Mouse (Mus musculus) heart, embryonic 11.5 days (tissue): ENCODE measurements around the gene Hecw2. TPM values are rescaled to one million over a fixed set of nuclear protein-coding genes. Genes with fewer than 3 reads are reported as not detected.

Source experiments
- ATAC-seq: fragments of 200-750 bp; cut with Nextera tagmentation; replicated peaks from 2 replicates; pipeline ENCODE4 v1.8.0; 2017; ENCODE audit warnings: moderate library complexity; ENCODE audit not compliant: insufficient number of reproducible peaks, low FRiP score, low TSS enrichment
- H3K27ac ChIP-seq: fragments of 300-500 bp; sonication (generic); 2 replicates; pipeline ENCODE4 v1.5.1; 2014; ENCODE audit warnings: mild to moderate bottlenecking, low read depth, low read length
- H3K27me3 ChIP-seq: fragments of 300-500 bp; sonication (generic); 2 replicates; pipeline ENCODE4 v1.6.1; 2014; ENCODE audit warnings: mild to moderate bottlenecking, low read length, mixed read lengths; ENCODE audit not compliant: control insufficient read depth, insufficient read depth
- H3K36me3 ChIP-seq: fragments of 300-500 bp; sonication (generic); 2 replicates; pipeline ENCODE4 v1.6.1; 2014; ENCODE audit warnings: mild to moderate bottlenecking, low read length, moderate library complexity, mixed read lengths; ENCODE audit not compliant: control insufficient read depth, insufficient read depth
- H3K4me1 ChIP-seq: fragments of 300-500 bp; sonication (generic); 2 replicates; pipeline ENCODE4 v1.6.1; 2014; ENCODE audit warnings: low read length; ENCODE audit not compliant: control insufficient read depth, insufficient read depth
- H3K4me2 ChIP-seq: fragments of 300-500 bp; sonication (generic); 2 replicates; pipeline ENCODE4 v1.6.1; 2014; ENCODE audit warnings: mild to moderate bottlenecking, moderate library complexity
- H3K4me3 ChIP-seq: fragments of 300-500 bp; sonication (generic); 2 replicates; pipeline ENCODE4 v1.5.1; 2014; ENCODE audit warnings: low read depth, low read length
- H3K9ac ChIP-seq: fragments of 300-500 bp; sonication (generic); 2 replicates; pipeline ENCODE4 v1.6.1; 2014; ENCODE audit warnings: mild to moderate bottlenecking, low read depth, low read length, moderate library complexity
- H3K9me3 ChIP-seq: fragments of 300-500 bp; sonication (generic); replicated peaks from 2 replicates; pipeline ENCODE4 v1.6.1; 2016; ENCODE audit warnings: low read length; ENCODE audit not compliant: control insufficient read depth
- WGBS: fragments of 180-500 bp; shearing (Covaris S2); extraction: QIAGEN DNeasy Blood & Tissue Kit; methylation state at CpG from one replicate; pipeline ENCODE4 v1.1.7; 2014; ENCODE audit not compliant: insufficient replicate concordance; 5-methylcytosine and 5-hydroxymethylcytosine counted together
- polyA plus RNA-seq: library from polyadenylated mRNA; unstranded; fragments of >200 nt; fragmentation: Nextera tagmentation; extraction: Ambion mirVana; gene quantifications from 2 replicates; pipeline ENCODE4 v1.2.1, GENCODE M21; 2014

Hecw2 gene
- polyA plus RNA-seq, 1 experiment from 2014 or later: 6.5 TPM

GRCm38 (mm10) chr1:53945815-53946214 lies 249.2 kb downstream of the Hecw2 start:
- Histone ChIP-seq H3K27ac (no peak overlapping the region), H3K4me2 (no peak overlapping the region), H3K4me1 (no peaks in the 10 kb centered on the region), H3K27me3 (no peaks in the 10 kb centered on the region), H3K9me3 (no peaks in the 10 kb centered on the region), H3K4me3 (no peak overlapping the region), H3K36me3 (no peaks in the 10 kb centered on the region), H3K9ac (no peak overlapping the region)
- 59% methylated on average over 2 of the region's 2 CpGs for WGBS
- no peak for ATAC-seq

GRCm38 (mm10) chr1:53942468-53942867 lies 252.5 kb downstream of the Hecw2 start:
- H3K27me3 ChIP-seq: no peaks in the 10 kb centered on the region
- no peak for ATAC-seq
- 0 out of 2 replicates have a peak, but pooled peaks cover 9% of the 10 kb centered on the region for H3K4me1 ChIP-seq
- no peak overlapping the region for H3K4me2 ChIP-seq
- H3K4me3 ChIP-seq: no peak overlapping the region
- H3K9ac ChIP-seq: no peak overlapping the region
- no peak overlapping the region for H3K27ac ChIP-seq
- H3K9me3 ChIP-seq: no peaks in the 10 kb centered on the region
- H3K36me3 ChIP-seq: no peaks in the 10 kb centered on the region
- 78% methylated on average over 8 of the region's 8 CpGs for WGBS

- H3K4me2 ChIP-seq: no peak overlapping the region
- H3K9me3 ChIP-seq: no peaks in the 10 kb centered on the region
- H3K27me3 ChIP-seq: no peaks in the 10 kb centered on the region
- WGBS: 72% methylated on average over 3 of the region's 3 CpGs
- H3K9ac ChIP-seq: no peak overlapping the region
- H3K36me3 ChIP-seq: no peaks in the 10 kb centered on the region
- H3K4me1 ChIP-seq: 0 out of 2 replicates have a peak, but pooled peaks cover 9% of the 10 kb centered on the region
- H3K4me3 ChIP-seq: no peak overlapping the region
- ATAC-seq: no peak
- no peak overlapping the region for H3K27ac ChIP-seq
Observed at GRCm38 (mm10) chr1:53941528-53941927, 253.4 kb downstream of the Hecw2 start.

GRCm38 (mm10) chr1:53940268-53941017 lies 254.5 kb downstream of the Hecw2 start:
- peak overlapping the region; percentile 32 for H3K4me2 ChIP-seq
- ATAC-seq: no peak; the same call in 1 of the 2 replicates
- 41% methylated on average over 13 of the region's 13 CpGs for WGBS
- no peak overlapping the region for H3K4me3 ChIP-seq
- H3K9ac ChIP-seq: no peak overlapping the region
- H3K27ac ChIP-seq: no peak overlapping the region
- H3K27me3 ChIP-seq: no peaks in the 10 kb centered on the region
- no peaks in the 10 kb centered on the region for H3K36me3 ChIP-seq
- no peaks in the 10 kb centered on the region for H3K9me3 ChIP-seq
- H3K4me1 ChIP-seq: 0 out of 2 replicates have a peak, but pooled peaks cover 9% of the 10 kb centered on the region

GRCm38 (mm10) chr1:53939291-53939690 lies 255.7 kb downstream of the Hecw2 start:
- no peak overlapping the region for H3K9ac ChIP-seq

GRCm38 (mm10) chr1:53933308-53933707 lies 261.7 kb downstream of the Hecw2 start:
- Histone ChIP-seq H3K27me3 (no peaks in the 10 kb centered on the region), H3K27ac (no peak overlapping the region), H3K4me1 (no peaks in the 10 kb centered on the region), H3K9ac (no peak overlapping the region), H3K36me3 (no peaks in the 10 kb centered on the region), H3K4me3 (no peak overlapping the region), H3K9me3 (no peaks in the 10 kb centered on the region), H3K4me2 (no peak overlapping the region)
- WGBS: 52% methylated on average over 2 of the region's 2 CpGs
- no peak for ATAC-seq

More at GRCm38 (mm10) chr1:53939291-53939690, 255.7 kb downstream of the Hecw2 start:
- 71% methylated on average over 4 of the region's 4 CpGs for WGBS
- no peak overlapping the region for H3K4me3 ChIP-seq
- no peak overlapping the region for H3K4me2 ChIP-seq
- 0 out of 2 replicates have a peak, but pooled peaks cover 9% of the 10 kb centered on the region for H3K4me1 ChIP-seq
- no peaks in the 10 kb centered on the region for H3K27me3 ChIP-seq
- H3K36me3 ChIP-seq: no peaks in the 10 kb centered on the region
- H3K9me3 ChIP-seq: no peaks in the 10 kb centered on the region
- ATAC-seq: no peak
- no peak overlapping the region for H3K27ac ChIP-seq

- Histone ChIP-seq H3K4me2 (no peak overlapping the region), H3K4me3 (no peak overlapping the region), H3K4me1 (no peaks in the 10 kb centered on the region), H3K9me3 (no peaks in the 10 kb centered on the region), H3K27ac (0 out of 2 replicates have a peak overlapping the region, but pooled peaks have one; percentile 22), H3K9ac (no peak overlapping the region), H3K27me3 (no peaks in the 10 kb centered on the region), H3K36me3 (no peaks in the 10 kb centered on the region)
- 44% methylated on average over 3 of the region's 3 CpGs for WGBS
- ATAC-seq: no peak
Observed at GRCm38 (mm10) chr1:53931314-53931713, 263.7 kb downstream of the Hecw2 start.

GRCm38 (mm10) chr1:53927605-53928004 lies 267.4 kb downstream of the Hecw2 start:
- no peak overlapping the region for H3K4me2 ChIP-seq
- H3K27me3 ChIP-seq: no peaks in the 10 kb centered on the region
- no peak overlapping the region for H3K27ac ChIP-seq
- H3K4me3 ChIP-seq: no peak overlapping the region
- no peaks in the 10 kb centered on the region for H3K9me3 ChIP-seq
- H3K9ac ChIP-seq: no peak overlapping the region
- no peak for ATAC-seq
- H3K36me3 ChIP-seq: no peaks in the 10 kb centered on the region
- H3K4me1 ChIP-seq: no peaks in the 10 kb centered on the region
- 25% methylated on average over 4 of the region's 4 CpGs for WGBS
